Mouse (Mus musculus): ENCODE data around the gene Vegfb.

DNA sequence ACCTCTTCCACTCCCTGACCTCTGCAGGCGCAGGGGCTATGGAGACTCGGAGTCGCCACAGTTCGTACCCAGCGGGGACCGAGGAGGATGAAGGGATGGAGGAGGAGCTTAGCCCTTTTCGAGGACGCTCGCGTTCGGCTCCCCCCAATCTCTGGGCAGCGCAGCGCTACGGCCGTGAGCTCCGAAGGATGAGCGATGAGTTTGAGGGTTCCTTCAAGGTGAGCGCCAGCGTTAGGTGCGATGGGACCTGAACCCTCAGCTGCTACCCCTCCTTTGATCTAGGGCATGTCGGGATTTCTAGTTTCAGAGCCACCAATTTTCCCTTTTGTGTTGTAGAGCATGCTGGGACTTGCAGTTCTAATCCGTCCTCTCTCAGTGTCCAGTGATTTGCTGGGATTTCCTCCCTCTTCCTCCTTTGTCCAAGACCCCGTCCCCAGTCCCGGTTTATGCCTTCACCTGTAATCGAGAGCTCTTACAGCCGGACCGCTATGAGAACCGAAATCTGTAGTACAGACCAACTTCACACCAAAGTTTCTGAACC lies 36.8 kb downstream of the Vegfb start:
- TF ChIP-seq CHD2 (IDR thresholded peaks at IDR 0.05; ENCODE audit: low read depth, low read length) (no peak), ZC3H11A (IDR thresholded peaks at IDR 0.05; ENCODE audit: borderline replicate concordance, low read depth, low read length) (no peak), ZNF384 (IDR thresholded peaks at IDR 0.05; ENCODE audit: low read depth, low read length) (no peak)
